Mouse (Mus musculus) ovary, adult 10 weeks (tissue): ENCODE measurements around the gene Retreg1. TPM values are rescaled to one million over a fixed set of nuclear protein-coding genes. Genes with fewer than 3 reads are reported as not detected.

Experiments
- polyA plus RNA-seq: library from polyadenylated mRNA; stranded (reverse); fragments of 350-450 nt; fragmentation: Illumina TruSeq; extraction: RNeasy Lipid Tissue Mini Kit (QIAGEN cat#74804); gene quantifications from one replicate; pipeline ENCODE4 v1.2.3, GENCODE M21; 2014

Retreg1 gene
- polyA plus RNA-seq, result 48.1 TPM

GRCm38 (mm10) chr15:25843086-25843991 is at the start of gene Retreg1:
TSS of gene Retreg1 (plus strand) at chr15:25843180.

DNA sequence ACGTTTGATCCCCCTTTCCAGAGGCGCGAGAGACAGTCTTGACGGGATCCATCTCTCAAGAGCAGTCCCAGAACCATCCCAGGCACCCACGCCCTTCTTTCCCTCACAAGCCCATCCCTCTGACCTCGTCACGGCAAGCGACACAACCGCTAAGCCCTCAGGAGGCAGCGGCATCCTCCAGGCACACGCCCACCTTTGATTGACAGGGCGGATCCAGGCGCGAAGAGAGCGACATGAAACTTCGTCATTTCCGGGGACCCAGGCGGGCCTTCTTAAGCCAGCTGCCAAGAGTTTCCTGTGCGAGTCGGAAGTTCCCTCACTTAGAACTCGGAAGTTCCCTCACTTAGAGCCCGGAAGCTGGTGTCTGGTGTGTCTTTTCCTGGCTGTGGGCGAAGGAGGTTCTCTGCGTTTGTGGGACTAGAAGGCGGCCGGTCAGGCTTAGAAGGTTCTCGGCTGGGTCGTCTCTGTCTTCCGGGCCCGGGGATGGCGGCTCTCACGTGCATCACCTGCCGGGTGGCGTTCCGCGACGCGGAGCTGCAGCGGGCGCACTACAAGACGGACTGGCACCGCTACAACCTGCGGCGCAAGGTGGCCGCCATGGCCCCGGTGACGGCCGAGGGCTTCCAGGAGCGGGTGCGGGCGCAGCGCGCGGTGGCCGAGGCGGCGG is 141.2 kb downstream of the Retreg1 start, which contains the start of gene Zfp622:
Zfp622 (plus strand) TSS at position 300 of the 667 bp plus-strand sequence.

Other genes starting within 250 kb of the Retreg1 start
- 58.3 TPM for gene Myo10, start 220.7 kb upstream of the Retreg1 start, polyA plus RNA-seq
- 13.6 TPM for gene Zfp622, start 141.2 kb downstream of the Retreg1 start, polyA plus RNA-seq